Mouse (Mus musculus): ENCODE data around the gene Actrt2. TPM values are rescaled to one million over a fixed set of nuclear protein-coding genes. Genes with fewer than 3 reads are reported as not detected.

Gene Actrt2
- polyA plus RNA-seq, 1 experiment = not detected

GRCm38 (mm10) chr4:154675441-154676000 is 7.9 kb upstream of the Actrt2 start:
- Histone ChIP-seq H3K27ac (ENCODE audit: control insufficient read depth, insufficient read depth, low read depth, low read length, poor library complexity) (no peak overlapping the region), H3K4me1 (ENCODE audit: control insufficient read depth, insufficient read depth, low read length) (no peaks in the 10 kb centered on the region), H3K4me3 (replicated peaks; ENCODE audit: control insufficient read depth, low read depth, low read length) (no peak overlapping the region)
- WGBS = 55% methylated on average over 10 of the region's 10 CpGs
- TF ChIP-seq CTCF (IDR thresholded peaks at IDR 0.05; ENCODE audit: control insufficient read depth, insufficient read depth, low read length) (no peak), POLR2A (IDR thresholded peaks at IDR 0.05; ENCODE audit: borderline replicate concordance, control insufficient read depth, low read depth, low read length) (no peak)

DNA sequence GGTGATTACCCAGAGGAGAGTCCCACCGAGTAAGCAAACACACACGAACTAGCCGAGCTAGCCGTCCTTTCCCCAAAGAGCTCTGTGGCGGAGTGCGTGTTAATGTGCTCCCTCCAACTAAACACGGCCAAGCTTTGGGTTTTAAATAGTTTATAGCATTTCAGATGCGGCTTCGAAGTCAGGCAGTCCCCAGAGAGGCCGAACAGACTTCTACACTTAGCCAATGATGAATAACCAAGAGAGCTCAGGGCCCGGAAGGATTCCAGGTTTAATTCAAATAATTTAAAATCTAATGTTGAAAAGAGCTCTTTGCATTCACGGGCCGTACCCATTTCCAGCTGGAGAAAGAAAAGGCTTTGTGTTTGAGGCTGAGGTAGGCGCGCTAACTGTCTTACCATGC is 7.3 kb upstream of the Actrt2 start:
- no peak for TF ChIP-seq CTCF (IDR thresholded peaks at IDR 0.05; ENCODE audit: control insufficient read depth, insufficient read depth, low read length)
- TF ChIP-seq POLR2A (IDR thresholded peaks at IDR 0.05; ENCODE audit: borderline replicate concordance, control insufficient read depth, low read depth, low read length) = no peak
- Histone ChIP-seq H3K4me3 (replicated peaks; ENCODE audit: control insufficient read depth, low read depth, low read length) (no peak overlapping the region), H3K4me1 (ENCODE audit: control insufficient read depth, insufficient read depth, low read length) (no peaks in the 10 kb centered on the region), H3K27ac (ENCODE audit: control insufficient read depth, insufficient read depth, low read depth, low read length, poor library complexity) (no peak overlapping the region)
- 49% methylated on average over 15 of the region's 15 CpGs for WGBS

- WGBS = 4% methylated on average over 12 of the region's 12 CpGs
- H3K4me1 ChIP-seq (ENCODE audit: control insufficient read depth, insufficient read depth, low read length) = no peaks in the 10 kb centered on the region
- TF ChIP-seq POLR2A (IDR thresholded peaks at IDR 0.05; ENCODE audit: borderline replicate concordance, control insufficient read depth, low read depth, low read length) = no peak
- peak; percentile 42 for TF ChIP-seq CTCF (IDR thresholded peaks at IDR 0.05; ENCODE audit: control insufficient read depth, insufficient read depth, low read length)
- H3K27ac ChIP-seq (ENCODE audit: control insufficient read depth, insufficient read depth, low read depth, low read length, poor library complexity) = no peak overlapping the region
- no peak overlapping the region for H3K4me3 ChIP-seq (replicated peaks; ENCODE audit: control insufficient read depth, low read depth, low read length)
These were observed 6.9 kb upstream of the Actrt2 start for GRCm38 (mm10) chr4:154674541-154674940.

DNA sequence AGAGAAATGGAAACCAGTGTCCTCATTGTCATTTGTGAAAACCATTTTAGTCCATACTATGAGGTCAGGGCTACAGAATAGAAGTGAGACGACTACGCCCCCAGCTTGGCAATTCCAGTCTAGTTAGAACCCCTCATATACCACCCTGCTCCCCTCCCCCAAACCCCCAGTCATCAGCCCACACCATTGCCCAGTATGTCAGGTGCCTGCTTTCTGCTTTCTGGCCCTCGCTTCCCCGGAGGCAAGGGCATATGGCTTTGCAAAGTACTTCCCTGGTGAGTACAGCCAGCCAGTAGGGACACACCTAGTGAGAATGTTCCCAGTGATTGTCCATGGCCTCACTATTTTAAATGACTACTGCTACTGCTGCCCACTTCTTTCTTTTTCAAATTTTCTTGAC is 6.3 kb upstream of the Actrt2 start:
- TF ChIP-seq POLR2A (IDR thresholded peaks at IDR 0.05; ENCODE audit: borderline replicate concordance, control insufficient read depth, low read depth, low read length) (no peak), CTCF (IDR thresholded peaks at IDR 0.05; ENCODE audit: control insufficient read depth, insufficient read depth, low read length) (no peak)
- H3K4me1 ChIP-seq (ENCODE audit: control insufficient read depth, insufficient read depth, low read length) = no peaks in the 10 kb centered on the region
- no peak overlapping the region for H3K27ac ChIP-seq (ENCODE audit: control insufficient read depth, insufficient read depth, low read depth, low read length, poor library complexity)
- H3K4me3 ChIP-seq (replicated peaks; ENCODE audit: control insufficient read depth, low read depth, low read length) = no peak overlapping the region
- WGBS = 79% methylated on average over 4 of the region's 4 CpGs

- TF ChIP-seq POLR2A (IDR thresholded peaks at IDR 0.05; ENCODE audit: borderline replicate concordance, control insufficient read depth, low read depth, low read length) (no peak), CTCF (IDR thresholded peaks at IDR 0.05; ENCODE audit: control insufficient read depth, insufficient read depth, low read length) (no peak)
- whole genome bisulfite sequencing = 68% methylated on average over 1 of the region's 1 CpGs
- Histone ChIP-seq H3K4me3 (replicated peaks; ENCODE audit: control insufficient read depth, low read depth, low read length) (no peak overlapping the region), H3K27ac (ENCODE audit: control insufficient read depth, insufficient read depth, low read depth, low read length, poor library complexity) (no peak overlapping the region), H3K4me1 (ENCODE audit: control insufficient read depth, insufficient read depth, low read length) (no peaks in the 10 kb centered on the region)
These were observed 4.4 kb upstream of the Actrt2 start for GRCm38 (mm10) chr4:154672027-154672426.

GRCm38 (mm10) chr4:154671232-154671912 is 3.7 kb upstream of the Actrt2 start:
- WGBS = 73% methylated on average over 8 of the region's 8 CpGs
- H3K27ac ChIP-seq (ENCODE audit: control insufficient read depth, insufficient read depth, low read depth, low read length, poor library complexity) = no peak overlapping the region
- TF ChIP-seq CTCF (IDR thresholded peaks at IDR 0.05; ENCODE audit: control insufficient read depth, insufficient read depth, low read length) (no peak), POLR2A (IDR thresholded peaks at IDR 0.05; ENCODE audit: borderline replicate concordance, control insufficient read depth, low read depth, low read length) (no peak)
- no peak overlapping the region for H3K4me3 ChIP-seq (replicated peaks; ENCODE audit: control insufficient read depth, low read depth, low read length)
- no peaks in the 10 kb centered on the region for H3K4me1 ChIP-seq (ENCODE audit: control insufficient read depth, insufficient read depth, low read length)

GRCm38 (mm10) chr4:154662681-154663215 is 4.9 kb downstream of the Actrt2 start:
- 83% methylated on average over 12 of the region's 12 CpGs for WGBS
- H3K27ac ChIP-seq (ENCODE audit: control insufficient read depth, insufficient read depth, low read depth, low read length, poor library complexity) = no peak overlapping the region
- TF ChIP-seq CTCF (IDR thresholded peaks at IDR 0.05; ENCODE audit: control insufficient read depth, insufficient read depth, low read length) = no peak
- no peak for TF ChIP-seq POLR2A (IDR thresholded peaks at IDR 0.05; ENCODE audit: borderline replicate concordance, control insufficient read depth, low read depth, low read length)
- no peak overlapping the region for H3K4me3 ChIP-seq (replicated peaks; ENCODE audit: control insufficient read depth, low read depth, low read length)
- no peaks in the 10 kb centered on the region for H3K4me1 ChIP-seq (ENCODE audit: control insufficient read depth, insufficient read depth, low read length)

- Histone ChIP-seq H3K27ac (ENCODE audit: control insufficient read depth, insufficient read depth, low read depth, low read length, poor library complexity) (no peak overlapping the region), H3K4me1 (ENCODE audit: control insufficient read depth, insufficient read depth, low read length) (no peaks in the 10 kb centered on the region), H3K4me3 (replicated peaks; ENCODE audit: control insufficient read depth, low read depth, low read length) (no peak overlapping the region)
- WGBS = 66% methylated on average over 6 of the region's 6 CpGs
- no peak for TF ChIP-seq CTCF (IDR thresholded peaks at IDR 0.05; ENCODE audit: control insufficient read depth, insufficient read depth, low read length)
- TF ChIP-seq POLR2A (IDR thresholded peaks at IDR 0.05; ENCODE audit: borderline replicate concordance, control insufficient read depth, low read depth, low read length) = no peak
These were observed 6.4 kb downstream of the Actrt2 start for GRCm38 (mm10) chr4:154661256-154661655.
